Mouse (Mus musculus): ENCODE measurements around the gene P4ha3. TPM values are rescaled to one million over a fixed set of nuclear protein-coding genes. Genes with fewer than 3 reads are reported as not detected.

The P4ha3 gene
- polyA plus RNA-seq, 1 experiment from 2014 or later = 1.5 TPM

- Histone ChIP-seq H3K4me3 (ENCODE audit: low read depth, low read length) (no peak overlapping the region), H3K27me3 (replicated peaks; ENCODE audit: control insufficient read depth, insufficient read depth, low read length) (no peaks in the 10 kb centered on the region), H3K4me1 (ENCODE audit: control insufficient read depth, insufficient read depth, low read length) (no peaks in the 10 kb centered on the region), H3K4me2 (ENCODE audit: low read length) (no peak overlapping the region), H3K27ac (ENCODE audit: low read depth, low read length) (no peak overlapping the region), H3K36me3 (ENCODE audit: control insufficient read depth, insufficient read depth, low read length) (peaks cover 88% of the 10 kb centered on the region), H3K9ac (ENCODE audit: low read length) (no peak overlapping the region), H3K9me3 (replicated peaks; ENCODE audit: control insufficient read depth, low read length) (no peaks in the 10 kb centered on the region)
- DNase-seq (ENCODE audit: low spot score) = no peak
- ATAC-seq = no peak
- WGBS = 96% methylated on average over 2 of the region's 2 CpGs
These were observed 50.6 kb downstream of the P4ha3 start for GRCm38 (mm10) chr7:100335921-100336320.

GRCm38 (mm10) chr7:100354984-100355383 lies 69.7 kb downstream of the P4ha3 start:
- Histone ChIP-seq H3K9ac (ENCODE audit: low read length) (no peak overlapping the region), H3K4me2 (ENCODE audit: low read length) (no peak overlapping the region), H3K4me1 (ENCODE audit: control insufficient read depth, insufficient read depth, low read length) (no peaks in the 10 kb centered on the region), H3K9me3 (replicated peaks; ENCODE audit: control insufficient read depth, low read length) (no peaks in the 10 kb centered on the region), H3K27ac (ENCODE audit: low read depth, low read length) (no peak overlapping the region), H3K36me3 (ENCODE audit: control insufficient read depth, insufficient read depth, low read length) (peaks cover 28% of the 10 kb centered on the region), H3K4me3 (ENCODE audit: low read depth, low read length) (no peak overlapping the region), H3K27me3 (replicated peaks; ENCODE audit: control insufficient read depth, insufficient read depth, low read length) (no peaks in the 10 kb centered on the region)
- DNase-seq (ENCODE audit: low spot score) (no peak), ATAC-seq (no peak)
- 88% methylated on average over 4 of the region's 4 CpGs for WGBS

- DNase-seq (ENCODE audit: low spot score) (no peak), ATAC-seq (no peak)
- WGBS = 83% methylated on average over 5 of the region's 5 CpGs
- no peak overlapping the region for H3K4me2 ChIP-seq (ENCODE audit: low read length)
- no peak overlapping the region for H3K27ac ChIP-seq (ENCODE audit: low read depth, low read length)
- H3K27me3 ChIP-seq (replicated peaks; ENCODE audit: control insufficient read depth, insufficient read depth, low read length) = no peaks in the 10 kb centered on the region
- no peak overlapping the region for H3K9ac ChIP-seq (ENCODE audit: low read length)
- H3K36me3 ChIP-seq (ENCODE audit: control insufficient read depth, insufficient read depth, low read length) = peaks cover 17% of the 10 kb centered on the region; the same call in 1 of the 2 replicates
- H3K4me3 ChIP-seq (ENCODE audit: low read depth, low read length) = no peak overlapping the region
- H3K9me3 ChIP-seq (replicated peaks; ENCODE audit: control insufficient read depth, low read length) = no peaks in the 10 kb centered on the region
- no peaks in the 10 kb centered on the region for H3K4me1 ChIP-seq (ENCODE audit: control insufficient read depth, insufficient read depth, low read length)
These were observed 71.0 kb downstream of the P4ha3 start for GRCm38 (mm10) chr7:100356324-100356723.

- H3K4me3 ChIP-seq (ENCODE audit: low read depth, low read length) = no peak overlapping the region
- H3K4me1 ChIP-seq (ENCODE audit: control insufficient read depth, insufficient read depth, low read length) = no peaks in the 10 kb centered on the region
- no peaks in the 10 kb centered on the region for H3K9me3 ChIP-seq (replicated peaks; ENCODE audit: control insufficient read depth, low read length)
- WGBS = 89% methylated on average over 1 of the region's 1 CpGs
- no peak for DNase-seq (ENCODE audit: low spot score)
- no peak for ATAC-seq
- 0 out of 2 replicates have a peak, but pooled peaks cover 17% of the 10 kb centered on the region for H3K36me3 ChIP-seq (ENCODE audit: control insufficient read depth, insufficient read depth, low read length)
- H3K9ac ChIP-seq (ENCODE audit: low read length) = no peak overlapping the region
- H3K27me3 ChIP-seq (replicated peaks; ENCODE audit: control insufficient read depth, insufficient read depth, low read length) = no peaks in the 10 kb centered on the region
- H3K4me2 ChIP-seq (ENCODE audit: low read length) = no peak overlapping the region
- H3K27ac ChIP-seq (ENCODE audit: low read depth, low read length) = no peak overlapping the region
These were observed 71.4 kb downstream of the P4ha3 start for GRCm38 (mm10) chr7:100356768-100357167.

GRCm38 (mm10) chr7:100357856-100358255 lies 72.5 kb downstream of the P4ha3 start:
- no peak for ATAC-seq
- H3K9ac ChIP-seq (ENCODE audit: low read length) = no peak overlapping the region
- H3K9me3 ChIP-seq (replicated peaks; ENCODE audit: control insufficient read depth, low read length) = no peaks in the 10 kb centered on the region
- no peaks in the 10 kb centered on the region for H3K4me1 ChIP-seq (ENCODE audit: control insufficient read depth, insufficient read depth, low read length)
- H3K4me3 ChIP-seq (ENCODE audit: low read depth, low read length) = no peak overlapping the region
- H3K27me3 ChIP-seq (replicated peaks; ENCODE audit: control insufficient read depth, insufficient read depth, low read length) = no peaks in the 10 kb centered on the region
- DNase-seq (ENCODE audit: low spot score) = no peak
- H3K36me3 ChIP-seq (ENCODE audit: control insufficient read depth, insufficient read depth, low read length) = 0 out of 2 replicates have a peak, but pooled peaks cover 17% of the 10 kb centered on the region
- no peak overlapping the region for H3K27ac ChIP-seq (ENCODE audit: low read depth, low read length)
- no peak overlapping the region for H3K4me2 ChIP-seq (ENCODE audit: low read length)

GRCm38 (mm10) chr7:100363162-100363561 lies 77.8 kb downstream of the P4ha3 start:
- Histone ChIP-seq H3K9me3 (replicated peaks; ENCODE audit: control insufficient read depth, low read length) (no peaks in the 10 kb centered on the region), H3K27ac (ENCODE audit: low read depth, low read length) (no peak overlapping the region), H3K9ac (ENCODE audit: low read length) (no peak overlapping the region), H3K4me1 (ENCODE audit: control insufficient read depth, insufficient read depth, low read length) (no peaks in the 10 kb centered on the region), H3K4me2 (ENCODE audit: low read length) (no peak overlapping the region), H3K27me3 (replicated peaks; ENCODE audit: control insufficient read depth, insufficient read depth, low read length) (no peaks in the 10 kb centered on the region), H3K36me3 (ENCODE audit: control insufficient read depth, insufficient read depth, low read length) (0 out of 2 replicates have a peak, but pooled peaks cover 1% of the 10 kb centered on the region), H3K4me3 (ENCODE audit: low read depth, low read length) (no peak overlapping the region)
- WGBS = 95% methylated on average over 2 of the region's 2 CpGs
- DNase-seq (ENCODE audit: low spot score) = no peak
- ATAC-seq = no peak

GRCm38 (mm10) chr7:100364888-100365287 lies 79.6 kb downstream of the P4ha3 start:
- no peak overlapping the region for H3K4me3 ChIP-seq (ENCODE audit: low read depth, low read length)
- H3K4me1 ChIP-seq (ENCODE audit: control insufficient read depth, insufficient read depth, low read length) = 0 out of 2 replicates have a peak, but pooled peaks cover 7% of the 10 kb centered on the region
- 0 out of 2 replicates have a peak, but pooled peaks cover 5% of the 10 kb centered on the region for H3K36me3 ChIP-seq (ENCODE audit: control insufficient read depth, insufficient read depth, low read length)
- 54% methylated on average over 6 of the region's 6 CpGs for WGBS
- no peaks in the 10 kb centered on the region for H3K9me3 ChIP-seq (replicated peaks; ENCODE audit: control insufficient read depth, low read length)
- no peaks in the 10 kb centered on the region for H3K27me3 ChIP-seq (replicated peaks; ENCODE audit: control insufficient read depth, insufficient read depth, low read length)
- DNase-seq (ENCODE audit: low spot score) (no peak), ATAC-seq (no peak)
- no peak overlapping the region for H3K4me2 ChIP-seq (ENCODE audit: low read length)
- no peak overlapping the region for H3K27ac ChIP-seq (ENCODE audit: low read depth, low read length)
- H3K9ac ChIP-seq (ENCODE audit: low read length) = no peak overlapping the region

Other genes with a start within 250 kb of the P4ha3 start
- gene Pold3, start 164.0 kb upstream of the P4ha3 start, polyA plus RNA-seq (2014; fragmentation: Nextera tagmentation; extraction: Ambion mirVana) = 49.9 and 54.1 TPM in 2 replicates
- gene Lipt2, start 126.2 kb upstream of the P4ha3 start, polyA plus RNA-seq (2014; fragmentation: Nextera tagmentation; extraction: Ambion mirVana) = 19.6 and 24.0 TPM in 2 replicates
- gene Kcne3, start 109.0 kb upstream of the P4ha3 start, polyA plus RNA-seq (2014; fragmentation: Nextera tagmentation; extraction: Ambion mirVana) = 0.58 and 0.91 TPM in 2 replicates
- 9.2 and 13.2 TPM in 2 replicates for gene Pgm2l1, start 58.1 kb upstream of the P4ha3 start, polyA plus RNA-seq (2014; fragmentation: Nextera tagmentation; extraction: Ambion mirVana)
- gene C2cd3, start 86.7 kb downstream of the P4ha3 start, polyA plus RNA-seq (2014; fragmentation: Nextera tagmentation; extraction: Ambion mirVana) = 25.7 and 31.7 TPM in 2 replicates
- gene Ppme1, start 86.8 kb downstream of the P4ha3 start, polyA plus RNA-seq (2014; fragmentation: Nextera tagmentation; extraction: Ambion mirVana) = 120 and 138 TPM in 2 replicates
- not detected in 2 replicates for gene Ucp3, start 187.5 kb downstream of the P4ha3 start, polyA plus RNA-seq (2014; fragmentation: Nextera tagmentation; extraction: Ambion mirVana)
- gene Ucp2, start 207.8 kb downstream of the P4ha3 start, polyA plus RNA-seq (2014; fragmentation: Nextera tagmentation; extraction: Ambion mirVana) = 42.5 and 55.0 TPM in 2 replicates
- gene Dnajb13, start 229.4 kb downstream of the P4ha3 start, polyA plus RNA-seq (2014; fragmentation: Nextera tagmentation; extraction: Ambion mirVana) = 4.6 and 5.0 TPM in 2 replicates